Mouse (Mus musculus) telencephalon, adult 2 months (tissue): ENCODE data around the gene Fbp2.
"Not testable (repeated sequence)": the region's sequence is repeated elsewhere in the genome, so short reads cannot be mapped to it uniquely, and the experiment has no call there.

ENCODE experiments used
- DNase-seq: peaks from one replicate; pipeline ENCODE4 v3.0.0-alpha.2; 2011; ENCODE audit warnings: low read depth, low spot score

Gene Fbp2

GRCm38 (mm10) chr13:62865651-62866315 lies 7.6 kb upstream of the Fbp2 start:
- no peak for DNase-seq

- DNase-seq = no peak
These were observed 5.5 kb upstream of the Fbp2 start for GRCm38 (mm10) chr13:62863771-62864170.

DNA sequence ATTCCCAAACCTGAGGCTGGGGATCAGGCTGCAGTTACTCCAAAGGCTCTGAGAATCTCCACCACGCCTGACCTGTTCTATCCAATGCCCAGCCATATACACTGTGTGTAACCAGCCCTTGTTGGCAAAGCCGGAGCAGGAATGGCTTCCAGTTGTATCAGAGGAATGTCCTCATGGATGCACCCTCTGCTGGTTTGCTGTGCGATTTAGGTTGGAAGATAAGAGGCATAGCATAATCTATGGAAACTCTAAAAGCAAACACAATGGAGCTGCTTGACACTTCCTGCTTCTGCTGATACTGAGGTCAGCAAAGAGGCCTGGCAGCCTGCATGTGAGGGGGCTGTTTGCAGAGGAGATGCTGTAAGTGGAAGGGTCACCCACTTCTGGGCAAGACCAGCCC lies 4.7 kb upstream of the Fbp2 start:
- no peak for DNase-seq

DNA sequence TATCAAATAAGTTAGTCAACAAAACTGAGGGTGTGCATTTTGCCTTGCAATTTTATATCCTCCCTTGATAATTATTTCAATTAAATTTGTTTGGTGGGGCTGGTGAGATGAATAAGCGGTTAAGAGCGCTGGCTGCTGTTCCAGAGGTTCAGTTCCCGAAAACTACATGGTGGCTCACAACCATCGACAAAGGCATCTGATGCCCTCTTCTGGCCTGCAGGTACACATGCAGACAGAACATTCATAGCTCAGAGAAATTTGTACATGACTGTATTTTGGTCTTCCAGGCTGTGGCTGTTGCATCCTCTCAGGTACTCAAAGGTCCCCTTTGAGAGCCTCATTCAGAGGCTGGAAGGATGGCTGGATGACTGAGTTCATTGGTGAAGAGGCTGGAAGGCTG lies 1.8 kb upstream of the Fbp2 start:
- DNase-seq = no peak

GRCm38 (mm10) chr13:62859251-62859650 lies 1.0 kb upstream of the Fbp2 start:
- DNase-seq = not testable (repeated sequence)

DNA sequence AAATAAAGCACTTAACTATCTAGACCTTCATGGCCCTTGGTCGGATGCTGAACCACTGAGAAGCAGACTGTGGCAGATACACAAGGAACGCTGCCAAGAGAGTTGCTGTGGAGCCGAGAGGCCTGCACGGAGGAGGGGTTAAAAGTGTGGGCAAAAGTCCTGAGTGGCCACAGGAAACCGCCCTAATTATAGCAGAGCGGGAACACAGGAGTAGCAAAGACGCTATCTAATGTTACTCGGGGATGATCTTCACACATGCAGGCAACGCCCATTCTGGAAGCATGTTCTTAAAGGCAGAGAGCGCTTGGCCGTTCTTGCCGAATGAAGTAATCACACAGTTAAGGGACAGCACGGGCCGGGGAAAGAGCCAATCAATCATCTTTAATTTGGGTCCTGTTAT lies 1.4 kb downstream of the Fbp2 start:
- DNase-seq = no peak

GRCm38 (mm10) chr13:62856305-62856675 lies 1.9 kb downstream of the Fbp2 start:
- DNase-seq = peak; percentile 58

DNA sequence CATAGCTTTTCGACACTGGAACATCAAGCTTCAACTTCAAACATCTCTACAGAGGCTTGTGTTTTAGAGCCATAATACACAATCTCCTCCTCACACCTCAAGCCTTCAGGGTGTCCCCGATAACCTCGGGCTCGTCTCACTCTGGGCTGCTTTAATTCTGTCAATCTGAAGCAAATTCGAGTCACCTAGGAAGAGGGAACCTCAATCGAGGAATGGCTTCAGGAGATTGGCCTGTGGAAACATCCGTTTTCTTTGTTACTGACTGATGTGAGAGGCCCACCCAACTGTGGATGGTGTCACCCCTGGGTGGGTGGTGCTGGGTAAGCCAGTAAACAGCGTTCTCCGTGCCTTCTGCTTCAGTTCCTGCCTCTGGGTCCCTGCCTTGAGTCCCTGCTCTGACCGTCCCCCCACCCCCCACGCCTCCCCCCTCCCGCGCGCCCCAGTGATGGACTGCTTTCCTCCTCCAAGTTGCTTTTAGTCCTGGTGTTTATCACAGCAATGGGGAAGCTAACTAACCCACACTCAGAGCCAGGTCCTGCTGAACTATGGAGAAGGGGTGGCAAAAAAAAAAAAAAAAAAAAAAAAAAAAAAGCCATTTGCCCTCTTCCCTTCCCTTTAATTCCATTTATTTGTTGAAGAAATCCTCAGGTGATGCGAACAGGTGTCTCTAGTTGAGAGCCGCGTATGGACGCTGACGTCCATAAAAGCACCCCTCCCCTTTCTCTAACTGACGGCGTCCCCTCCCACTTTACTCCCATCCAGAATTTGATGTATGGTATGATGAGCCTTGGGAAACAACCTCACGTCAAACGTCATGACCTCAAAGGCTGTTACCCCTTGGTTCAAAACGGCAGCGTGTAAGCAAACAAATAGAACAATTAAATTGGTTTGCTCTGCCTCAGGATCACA lies 2.6 kb downstream of the Fbp2 start:
- no peak for DNase-seq

- no peak for DNase-seq
These were observed 3.6 kb downstream of the Fbp2 start for GRCm38 (mm10) chr13:62854666-62855065.

- no peak for DNase-seq
These were observed 24.9 kb downstream of the Fbp2 start for GRCm38 (mm10) chr13:62833341-62833740.

DNA sequence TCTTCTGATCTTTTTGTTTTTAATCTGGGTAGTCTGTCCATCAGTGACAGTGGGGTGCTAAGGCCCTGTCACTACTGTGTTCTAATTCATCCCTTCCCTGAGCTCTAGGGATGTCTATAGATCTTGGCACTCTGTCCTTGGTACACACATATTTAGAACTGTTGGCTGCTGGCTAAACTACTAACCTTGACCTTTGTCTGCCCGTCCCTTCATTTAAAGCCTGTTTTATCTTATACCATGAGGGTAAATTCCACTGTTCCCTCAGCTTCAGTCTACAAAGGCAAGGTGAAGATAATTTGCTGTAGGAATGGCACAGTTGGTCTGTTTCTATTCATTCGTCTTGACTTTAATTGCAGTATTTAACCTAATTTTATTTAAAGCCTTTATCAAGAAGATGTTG lies 26.0 kb downstream of the Fbp2 start:
- no peak for DNase-seq

GRCm38 (mm10) chr13:62815705-62816104 lies 42.5 kb downstream of the Fbp2 start:
- not testable (repeated sequence) for DNase-seq

DNA sequence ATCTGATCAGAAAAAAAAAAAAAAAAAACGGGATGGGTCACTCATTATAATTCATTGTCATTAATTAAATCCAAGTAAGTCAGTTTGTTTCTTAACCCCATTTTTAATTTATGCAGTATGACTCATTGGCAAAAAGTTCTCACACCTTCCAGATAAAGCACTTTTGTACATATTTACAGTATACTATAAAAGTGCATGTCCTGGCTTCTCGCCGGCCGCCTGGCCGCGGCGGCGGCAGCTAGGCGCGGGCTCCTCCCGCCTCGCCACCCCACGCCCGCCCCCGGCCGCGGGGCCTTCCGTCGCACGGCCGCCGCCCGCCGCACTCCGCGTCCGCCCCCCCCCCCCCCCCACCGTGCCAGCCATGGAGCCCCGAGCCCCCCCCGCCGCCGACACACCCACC lies 45.5 kb downstream of the Fbp2 start:
- DNase-seq = peak; percentile 0

GRCm38 (mm10) chr13:62807981-62808380 lies 50.2 kb downstream of the Fbp2 start:
- DNase-seq = not testable (repeated sequence)
